Mouse (Mus musculus): ENCODE measurements around the gene Efcab1. TPM values are rescaled to one million over a fixed set of nuclear protein-coding genes. Genes with fewer than 3 reads are reported as not detected.

The Efcab1 gene
- total RNA-seq, 2 experiments from 2014 or later = 4.2 to 4.3 TPM

DNA sequence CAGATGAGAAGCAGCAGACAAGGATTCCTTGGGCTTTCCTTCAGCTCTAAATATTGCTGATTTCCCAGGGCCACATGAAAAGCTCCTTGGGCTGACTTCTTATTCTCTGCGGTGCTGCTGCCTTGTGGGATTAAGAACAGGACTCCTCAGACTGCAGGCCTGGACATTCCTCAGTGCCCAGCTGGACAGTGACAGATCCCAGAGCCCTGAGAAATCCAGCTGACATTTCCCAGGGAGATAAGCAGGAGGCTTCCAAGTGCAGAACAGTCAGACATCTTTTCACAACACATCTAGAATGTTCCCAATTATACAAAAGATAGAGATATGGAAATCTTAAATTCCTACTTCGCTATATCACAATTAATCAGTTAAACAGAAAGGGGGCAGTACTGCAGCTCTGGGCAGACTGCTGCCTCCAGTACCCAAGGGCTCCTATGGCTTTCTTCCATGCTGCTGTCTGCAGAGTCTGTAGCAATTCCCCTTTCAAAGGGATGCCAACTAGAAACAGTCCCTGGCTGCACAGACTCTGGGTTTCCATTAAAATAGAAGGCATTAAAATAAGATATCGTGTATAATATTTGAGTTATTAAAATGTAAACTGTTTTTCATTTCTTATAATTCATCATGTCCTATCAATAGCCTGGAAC is 86.2 kb downstream of the Efcab1 start:
- DNase-seq (ENCODE audit: low spot score in 2 of 2) = no peak

DNA sequence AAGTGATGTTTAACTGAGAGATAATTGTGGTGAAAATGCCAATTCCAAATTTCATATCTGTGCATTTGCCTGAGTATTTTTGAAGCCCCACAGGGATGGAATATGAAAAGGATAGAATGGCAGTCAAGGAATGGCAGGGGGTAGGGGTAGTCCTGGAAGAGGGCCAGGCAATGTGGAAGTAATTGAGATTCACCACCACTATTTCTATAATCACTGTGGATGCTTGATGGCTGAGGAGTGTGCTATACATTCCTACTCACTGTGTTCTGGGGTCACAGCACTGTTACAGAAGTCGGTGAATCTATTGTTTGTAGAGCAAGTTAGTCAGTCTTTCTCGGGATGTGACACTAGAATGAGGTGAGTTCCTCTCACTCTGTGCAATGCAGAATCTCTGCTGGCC is 108.3 kb downstream of the Efcab1 start:
- no peak for DNase-seq (ENCODE audit: low spot score in 2 of 2)

Data from adrenal gland, postnatal 4 days (tissue).